Mouse (Mus musculus) heart, embryonic 15.5 days (tissue): ENCODE results near the gene Itga3. TPM values are rescaled to one million over a fixed set of nuclear protein-coding genes. Genes with fewer than 3 reads are reported as not detected.

Experiments
- ATAC-seq: fragments of 200-750 bp; cut with Nextera tagmentation; replicated peaks from 2 replicates; pipeline ENCODE4 v1.8.0; 2017; ENCODE audit warnings: low read depth, moderate TSS enrichment; ENCODE audit not compliant: insufficient number of reproducible peaks, insufficient read depth, low FRiP score
- H3K27ac ChIP-seq: fragments of 300-500 bp; sonication (generic); 2 replicates; pipeline ENCODE4 v1.5.1; 2015; ENCODE audit warnings: mild to moderate bottlenecking, inconsistent platforms
- H3K27me3 ChIP-seq: fragments of 300-500 bp; sonication (generic); 2 replicates; pipeline ENCODE4 v1.6.1; 2015; ENCODE audit warnings: inconsistent platforms
- H3K36me3 ChIP-seq: fragments of 300-500 bp; sonication (generic); 2 replicates; pipeline ENCODE4 v1.6.1; 2015; ENCODE audit warnings: mild to moderate bottlenecking, inconsistent platforms
- H3K4me1 ChIP-seq: fragments of 300-500 bp; sonication (generic); replicated peaks from 2 replicates; pipeline ENCODE4 v1.6.1; 2015; ENCODE audit warnings: inconsistent platforms
- H3K4me2 ChIP-seq: fragments of 300-500 bp; sonication (generic); 2 replicates; pipeline ENCODE4 v1.6.1; 2015; ENCODE audit warnings: inconsistent platforms, mild to moderate bottlenecking, moderate library complexity
- H3K4me3 ChIP-seq: fragments of 300-500 bp; sonication (generic); 2 replicates; pipeline ENCODE4 v1.5.1; 2015; ENCODE audit warnings: mild to moderate bottlenecking, inconsistent platforms
- H3K9ac ChIP-seq: fragments of 300-500 bp; sonication (generic); 2 replicates; pipeline ENCODE4 v1.6.1; 2015; ENCODE audit warnings: mild to moderate bottlenecking, inconsistent platforms
- H3K9me3 ChIP-seq: fragments of 300-500 bp; sonication (generic); replicated peaks from 2 replicates; pipeline ENCODE4 v1.6.1; 2016; ENCODE audit warnings: inconsistent platforms
- WGBS: fragments of 180-500 bp; shearing (Covaris S2); methylation state at CpG from one replicate; pipeline ENCODE4 v1.1.7; 2015; ENCODE audit warnings: mixed read lengths; 5-methylcytosine and 5-hydroxymethylcytosine counted together
- polyA plus RNA-seq: library from polyadenylated mRNA; unstranded; fragments of >200 nt; fragmentation: Nextera tagmentation; extraction: Ambion mirVana; gene quantifications from 2 replicates; pipeline ENCODE4 v1.2.1, GENCODE M21; 2015

Gene Itga3
- polyA plus RNA-seq, 1 experiment from 2014 or later: 9.7 TPM

DNA sequence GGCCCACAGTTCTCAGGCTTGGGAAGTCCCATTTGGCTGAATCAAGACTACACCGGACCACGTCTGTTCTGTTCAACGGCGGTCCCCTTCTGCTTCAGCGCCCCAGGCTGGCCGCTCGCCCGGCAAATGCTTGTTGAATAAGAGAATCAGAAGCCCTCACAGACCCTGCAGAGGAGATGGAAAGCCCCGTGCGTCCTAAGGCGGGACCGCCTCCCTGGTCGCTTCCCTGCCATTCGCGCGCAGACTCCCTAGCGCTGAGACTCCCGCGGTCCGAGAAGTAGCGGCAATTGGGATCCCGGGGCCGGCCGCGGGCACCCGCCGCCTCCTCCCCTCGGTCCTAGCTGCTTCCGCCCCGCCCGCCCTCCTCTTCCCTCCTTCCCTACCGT, 67.0 kb downstream of the Itga3 start, which contains the start of gene Samd14:
TSS of gene Samd14 (plus strand) at position 251 of the 386 bp plus-strand sequence.
- peak within 1 kb of the TSS; percentile 91 for H3K4me2 ChIP-seq
- ATAC-seq: peak; percentile 70
- H3K36me3 ChIP-seq: peaks cover 12% of the 10 kb centered on the region; the same call in 1 of the 2 replicates
- H3K27ac ChIP-seq: peak within 1 kb of the TSS; percentile 80
- H3K27me3 ChIP-seq: no peaks in the 10 kb centered on the region
- WGBS: under 1% methylated on average over 32 of the region's 32 CpGs
- peaks cover 49% of the 10 kb centered on the region for H3K4me1 ChIP-seq
- peak within 1 kb of the TSS; percentile 74 for H3K9ac ChIP-seq
- H3K9me3 ChIP-seq: no peaks in the 10 kb centered on the region
- H3K4me3 ChIP-seq: peak within 1 kb of the TSS; percentile 67

DNA sequence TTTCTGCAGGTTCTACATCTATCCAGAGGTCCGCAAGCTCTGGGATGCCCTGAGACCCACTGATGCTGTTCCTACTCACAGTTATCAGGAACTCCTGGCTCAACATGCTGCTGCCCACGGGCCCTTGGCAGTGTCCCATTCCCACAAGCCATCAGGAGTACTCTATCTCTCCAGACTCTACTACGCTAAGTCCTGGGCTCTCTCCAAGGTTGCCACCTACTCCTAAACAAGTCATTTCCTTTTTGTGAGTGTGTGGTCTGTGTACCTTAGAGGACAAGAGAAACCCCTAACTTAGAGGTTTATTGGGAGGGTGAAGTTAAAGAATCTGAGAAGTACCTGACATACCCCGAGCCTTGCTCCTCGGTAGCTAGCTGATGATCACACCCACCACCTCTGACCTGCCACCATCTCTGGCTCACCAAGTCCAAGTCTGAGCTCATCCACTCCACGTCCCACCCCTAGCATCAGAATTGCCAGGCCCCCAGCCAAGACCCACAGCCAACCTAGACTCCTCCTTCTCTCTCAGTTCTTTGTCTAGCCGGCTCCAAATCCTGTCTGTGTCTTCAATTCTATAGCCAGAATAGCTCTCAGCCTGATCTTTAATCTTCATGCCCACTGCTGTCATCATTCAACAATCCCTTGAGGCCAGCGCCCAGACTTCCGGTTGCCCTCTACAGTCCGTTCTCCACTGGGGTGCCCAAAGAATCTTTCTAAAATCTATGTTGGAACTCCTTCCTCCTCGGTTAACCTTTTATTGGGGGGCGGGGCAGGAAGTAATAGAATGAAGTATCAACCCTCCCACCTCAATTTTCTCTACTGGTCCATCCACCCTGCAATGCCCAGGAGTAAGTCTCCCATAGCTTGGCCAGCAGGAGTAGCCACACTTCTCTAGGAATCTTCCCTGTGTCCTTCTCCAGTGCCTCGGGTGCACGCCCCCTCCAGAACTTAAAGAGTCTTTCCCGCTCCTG, 67.7 kb downstream of the Itga3 start:
- peaks cover 15% of the 10 kb centered on the region; the same call in 1 of the 2 replicates for H3K36me3 ChIP-seq
- WGBS: 27% methylated on average over 15 of the region's 15 CpGs
- H3K9ac ChIP-seq: peak overlapping the region; percentile 74
- H3K27ac ChIP-seq: peak overlapping the region; percentile 80
- no peaks in the 10 kb centered on the region for H3K27me3 ChIP-seq
- peak overlapping the region; percentile 91 for H3K4me2 ChIP-seq
- ATAC-seq: peak; percentile 2; the same call in 1 of the 2 replicates
- peaks cover 53% of the 10 kb centered on the region for H3K4me1 ChIP-seq
- no peaks in the 10 kb centered on the region for H3K9me3 ChIP-seq
- peak overlapping the region; percentile 67 for H3K4me3 ChIP-seq

DNA sequence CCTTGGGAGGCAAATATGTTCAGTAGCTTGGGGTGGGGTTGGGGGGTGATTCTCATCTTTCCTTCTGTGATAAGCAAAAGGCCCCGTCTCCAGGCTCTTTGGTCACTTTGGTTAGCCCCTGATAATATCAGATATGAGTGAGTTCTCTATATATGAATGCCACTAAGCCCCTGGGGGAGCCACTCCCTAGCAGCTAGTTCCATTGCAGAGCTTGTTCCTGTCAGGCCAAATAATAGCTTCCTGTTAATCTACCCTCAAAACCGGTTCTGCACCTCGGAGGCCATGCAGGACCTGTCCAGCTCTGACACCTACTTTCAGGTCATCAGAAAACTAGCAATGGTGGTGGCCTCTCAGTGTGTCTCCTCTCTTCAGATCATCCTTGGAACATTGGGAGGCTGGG, 69.2 kb downstream of the Itga3 start:
- WGBS: 47% methylated on average over 3 of the region's 3 CpGs
- Histone ChIP-seq H3K9me3 (no peaks in the 10 kb centered on the region), H3K4me3 (no peak overlapping the region), H3K36me3 (peaks cover 27% of the 10 kb centered on the region), H3K4me2 (peak overlapping the region; percentile 73; the same call in 1 of the 2 replicates), H3K9ac (no peak overlapping the region), H3K27me3 (no peaks in the 10 kb centered on the region), H3K4me1 (peaks cover 52% of the 10 kb centered on the region), H3K27ac (no peak overlapping the region)
- ATAC-seq: no peak

DNA sequence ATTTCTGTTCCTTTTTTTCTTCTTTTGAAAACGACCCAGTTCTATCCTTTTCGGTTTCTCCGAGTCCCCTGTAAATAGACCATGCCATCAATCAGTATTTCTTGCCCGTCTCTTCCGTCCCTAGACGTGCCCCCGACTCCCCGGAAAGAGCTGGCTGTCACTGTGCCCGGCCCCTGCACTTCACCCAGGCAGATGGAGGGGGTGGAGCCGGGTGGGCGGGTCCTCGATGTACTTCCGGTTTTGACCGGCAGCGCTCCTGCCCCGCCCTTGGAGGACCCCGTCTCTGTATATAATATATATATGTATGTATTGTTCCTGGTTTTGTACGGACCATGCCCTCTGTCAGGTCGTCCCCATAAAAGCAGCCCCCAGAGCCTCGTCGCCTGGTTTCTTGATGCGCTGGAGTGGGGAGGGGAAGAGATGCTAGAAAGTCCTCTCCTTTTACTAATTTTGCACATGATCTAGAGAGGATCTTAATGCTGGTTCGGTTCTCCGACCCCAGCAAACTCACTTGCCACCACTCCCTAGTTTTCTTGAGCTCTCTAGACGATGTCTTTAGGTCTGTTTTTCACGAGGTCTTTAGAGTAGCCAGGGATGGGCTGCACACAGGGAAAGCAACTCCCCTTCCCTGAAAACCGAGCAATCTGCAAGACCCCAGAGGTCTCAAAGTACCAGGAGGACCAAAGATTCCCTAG, 69.9 kb downstream of the Itga3 start:
- H3K4me2 ChIP-seq: peak overlapping the region; percentile 73
- WGBS: 1% methylated on average over 27 of the region's 27 CpGs
- peak; percentile 54 for ATAC-seq
- H3K27ac ChIP-seq: peak overlapping the region; percentile 62
- H3K27me3 ChIP-seq: no peaks in the 10 kb centered on the region
- H3K4me1 ChIP-seq: peaks cover 47% of the 10 kb centered on the region
- H3K9me3 ChIP-seq: no peaks in the 10 kb centered on the region
- H3K4me3 ChIP-seq: peak overlapping the region; percentile 50
- H3K36me3 ChIP-seq: peaks cover 34% of the 10 kb centered on the region
- peak overlapping the region; percentile 52 for H3K9ac ChIP-seq

DNA sequence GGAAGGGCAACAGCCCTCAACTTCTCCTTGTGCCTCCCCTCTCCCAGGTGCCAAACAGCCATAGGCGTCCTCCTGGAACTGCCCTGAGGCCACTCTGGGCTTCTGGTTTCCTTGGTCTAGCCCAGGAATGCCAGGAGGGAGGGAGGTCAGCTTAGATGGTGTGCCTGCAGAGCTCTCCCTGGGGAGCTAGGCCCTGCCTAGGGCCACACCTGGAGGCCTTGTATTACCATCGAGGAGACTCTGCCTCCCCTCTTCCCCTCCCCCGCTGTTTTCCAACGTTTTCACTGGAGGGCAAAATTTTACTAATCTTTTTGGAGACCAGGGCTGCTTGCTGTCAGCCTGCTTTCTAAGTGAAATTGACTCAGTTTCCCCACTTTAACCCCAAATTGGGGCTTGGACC, 70.6 kb downstream of the Itga3 start:
- H3K27ac ChIP-seq: peak overlapping the region; percentile 59
- no peaks in the 10 kb centered on the region for H3K9me3 ChIP-seq
- H3K9ac ChIP-seq: 0 out of 2 replicates have a peak overlapping the region, but pooled peaks have one; percentile 27
- ATAC-seq: no peak
- H3K27me3 ChIP-seq: no peaks in the 10 kb centered on the region
- H3K36me3 ChIP-seq: peaks cover 38% of the 10 kb centered on the region
- H3K4me2 ChIP-seq: peak overlapping the region; percentile 73
- H3K4me3 ChIP-seq: peak overlapping the region; percentile 50
- WGBS: 31% methylated on average over 4 of the region's 4 CpGs
- peaks cover 47% of the 10 kb centered on the region for H3K4me1 ChIP-seq

DNA sequence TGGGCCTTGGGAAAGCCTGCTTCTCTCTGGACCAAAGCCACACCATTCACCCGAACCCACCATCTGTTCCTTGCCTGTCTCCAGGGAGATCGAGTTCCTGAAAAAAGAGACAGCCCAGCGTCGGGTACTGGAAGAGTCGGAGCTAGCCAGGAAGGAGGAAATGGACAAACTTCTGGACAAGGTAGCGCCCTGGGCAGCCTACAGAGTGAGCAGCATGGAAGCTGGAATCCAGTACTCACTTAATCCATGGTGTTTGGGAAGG, 71.7 kb downstream of the Itga3 start:
- Histone ChIP-seq H3K36me3 (peaks cover 46% of the 10 kb centered on the region), H3K4me3 (no peak overlapping the region), H3K9me3 (no peaks in the 10 kb centered on the region), H3K27ac (no peak overlapping the region), H3K9ac (no peak overlapping the region), H3K4me1 (peaks cover 52% of the 10 kb centered on the region), H3K27me3 (no peaks in the 10 kb centered on the region), H3K4me2 (no peak overlapping the region)
- 58% methylated on average over 6 of the region's 6 CpGs for WGBS
- no peak for ATAC-seq

DNA sequence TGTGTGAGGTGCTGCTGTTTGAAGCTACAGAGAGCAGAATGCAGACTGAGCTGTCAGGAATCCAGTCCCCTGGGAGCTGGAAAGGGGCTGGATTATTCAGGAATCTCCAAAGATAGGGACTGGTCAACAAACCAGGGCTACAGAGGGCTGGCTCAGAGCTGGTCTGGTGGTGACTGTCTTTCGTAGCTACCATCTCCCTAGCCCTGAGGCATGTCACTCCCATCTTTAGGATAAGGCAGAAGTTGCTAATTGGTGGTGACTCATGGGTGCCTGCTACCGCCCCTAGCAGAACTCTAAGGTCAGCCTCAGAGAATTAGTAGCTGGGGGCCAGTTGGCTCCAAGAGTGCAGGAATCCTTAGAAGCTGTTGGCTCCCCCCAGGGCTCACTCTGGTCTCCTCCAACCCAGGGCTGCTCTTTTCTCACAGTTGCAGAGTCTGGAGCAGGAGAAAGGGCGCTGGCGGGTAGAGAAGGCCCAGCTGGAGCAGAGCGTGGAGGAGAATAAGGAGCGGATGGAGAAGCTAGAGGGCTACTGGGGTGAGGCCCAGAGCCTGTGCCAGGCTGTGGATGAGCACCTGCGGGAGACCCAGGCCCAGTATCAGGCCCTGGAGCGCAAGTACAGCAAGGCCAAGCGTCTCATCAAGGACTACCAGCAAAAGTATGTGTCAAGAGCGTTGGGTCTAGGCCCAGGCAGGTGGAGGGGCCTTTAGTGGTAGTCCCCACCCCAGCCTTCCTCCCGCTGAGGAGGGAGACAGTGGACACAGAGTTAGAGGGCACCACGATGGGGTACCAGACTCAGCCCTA, 72.3 kb downstream of the Itga3 start:
- Histone ChIP-seq H3K4me1 (peaks cover 52% of the 10 kb centered on the region), H3K27ac (peak overlapping the region; percentile 41; the same call in 1 of the 2 replicates), H3K4me2 (no peak overlapping the region), H3K9ac (no peak overlapping the region), H3K36me3 (peaks cover 51% of the 10 kb centered on the region), H3K9me3 (no peaks in the 10 kb centered on the region), H3K27me3 (no peaks in the 10 kb centered on the region), H3K4me3 (no peak overlapping the region)
- ATAC-seq: no peak
- 74% methylated on average over 12 of the region's 12 CpGs for WGBS

DNA sequence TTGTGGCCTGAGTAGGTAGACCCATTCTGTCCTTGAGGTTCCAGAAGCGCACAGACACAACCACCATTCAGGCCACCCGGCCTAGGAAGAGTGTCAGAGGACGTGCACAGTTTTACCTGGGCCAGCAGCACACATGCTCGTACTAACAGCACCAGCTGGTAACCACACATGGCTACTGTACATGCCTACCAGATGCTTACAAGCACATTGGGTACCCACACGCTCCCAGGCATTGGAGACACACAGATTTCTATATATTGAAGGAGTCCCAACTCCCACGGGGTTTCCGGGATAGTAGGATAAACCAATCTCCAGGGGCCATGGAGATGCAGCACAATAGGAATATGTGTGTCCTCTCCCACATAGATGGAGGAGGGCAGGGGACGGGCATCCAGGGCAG, 73.9 kb downstream of the Itga3 start:
- no peak overlapping the region for H3K9ac ChIP-seq
- no peaks in the 10 kb centered on the region for H3K27me3 ChIP-seq
- H3K4me1 ChIP-seq: peaks cover 50% of the 10 kb centered on the region
- H3K9me3 ChIP-seq: no peaks in the 10 kb centered on the region
- no peak for ATAC-seq
- H3K4me2 ChIP-seq: no peak overlapping the region
- H3K36me3 ChIP-seq: peaks cover 65% of the 10 kb centered on the region
- WGBS: 91% methylated on average over 8 of the region's 8 CpGs
- H3K27ac ChIP-seq: no peak overlapping the region
- no peak overlapping the region for H3K4me3 ChIP-seq

DNA sequence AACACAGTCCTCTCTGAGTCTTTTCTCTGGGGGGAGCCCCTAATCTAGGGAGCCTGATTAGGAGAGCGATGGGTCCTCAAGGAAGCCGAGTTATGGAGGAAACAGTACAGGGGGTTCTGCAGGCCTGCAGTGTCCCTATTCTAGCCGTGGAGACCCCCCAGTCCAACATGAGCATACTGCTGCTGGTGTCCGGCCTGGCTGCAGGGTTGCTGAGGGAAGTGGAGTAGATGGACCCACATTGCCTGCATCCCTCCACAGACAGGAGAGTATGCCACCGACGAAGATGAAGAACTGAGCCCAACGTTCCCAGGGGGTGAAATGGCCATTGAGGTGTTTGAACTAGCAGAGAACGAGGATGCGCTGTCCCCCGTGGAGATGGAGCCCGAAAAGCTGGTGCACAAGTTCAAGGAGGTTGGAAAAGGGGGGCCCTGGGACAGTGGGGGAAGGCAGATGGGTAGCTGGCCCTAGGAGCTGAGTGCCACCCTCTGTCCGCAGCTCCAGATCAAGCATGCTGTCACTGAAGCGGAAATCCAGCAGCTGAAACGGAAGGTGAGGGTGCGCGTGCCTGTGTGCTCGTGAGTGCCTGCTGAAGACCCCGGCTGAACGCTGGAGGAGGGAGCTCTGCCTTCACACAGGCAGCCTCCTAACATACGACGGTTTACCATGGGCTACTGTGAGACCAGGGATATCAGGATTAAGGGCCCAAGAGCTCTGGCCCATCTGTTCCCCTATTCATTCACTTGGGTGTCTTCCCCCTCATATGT, 74.8 kb downstream of the Itga3 start:
- Histone ChIP-seq H3K4me2 (no peak overlapping the region), H3K27ac (no peak overlapping the region), H3K9ac (no peak overlapping the region), H3K4me1 (peaks cover 51% of the 10 kb centered on the region), H3K9me3 (no peaks in the 10 kb centered on the region), H3K27me3 (no peaks in the 10 kb centered on the region), H3K36me3 (peaks cover 75% of the 10 kb centered on the region), H3K4me3 (no peak overlapping the region)
- WGBS: 84% methylated on average over 21 of the region's 21 CpGs
- no peak for ATAC-seq

DNA sequence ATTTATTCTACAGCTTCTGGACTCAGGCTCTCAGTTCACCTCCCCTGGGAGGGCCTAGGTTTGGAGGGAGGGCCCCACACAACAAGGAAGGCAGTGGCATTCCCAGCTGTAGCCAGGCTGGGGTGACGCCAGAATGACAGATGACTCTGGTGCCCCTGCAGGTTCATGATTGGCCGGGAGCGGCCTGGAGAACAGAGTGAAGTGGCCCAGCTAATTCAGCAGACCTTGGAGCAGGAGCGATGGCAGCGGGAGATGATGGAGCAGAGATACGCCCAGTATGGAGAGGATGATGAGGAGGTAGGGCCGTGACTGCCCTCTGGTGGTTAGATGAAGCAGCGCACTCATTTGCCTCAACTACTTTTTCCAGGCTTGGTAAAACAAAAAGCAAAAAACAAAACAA, 75.5 kb downstream of the Itga3 start:
- Histone ChIP-seq H3K9me3 (no peaks in the 10 kb centered on the region), H3K4me1 (peaks cover 51% of the 10 kb centered on the region), H3K4me2 (peak overlapping the region; percentile 14; the same call in 1 of the 2 replicates), H3K27me3 (no peaks in the 10 kb centered on the region), H3K4me3 (no peak overlapping the region), H3K36me3 (peaks cover 80% of the 10 kb centered on the region), H3K27ac (peak overlapping the region; percentile 56), H3K9ac (no peak overlapping the region)
- 8% methylated on average over 8 of the region's 8 CpGs for WGBS
- ATAC-seq: peak; percentile 20
